9 mouse cellular contexts compared by ENCODE assay signal in genomic region chr10:3831597-3832351, GRCm38 (mm10).
A peak's percentile ranks its signal among the peaks of the same experiment; 100 is the strongest.
DNase-seq lines count a peak whose midpoint lies in the region; ATAC-seq and TF ChIP-seq lines count a peak whose summit lies in the region.
"Had no signal": no experiment of that assay in that cellular context is flagged by ENCODE, and none has a peak within 500 bp of the region (broad histone marks: within the 10 kb centered on the region; RNA-seq: fewer than 3 reads in every experiment).

No protein-coding gene starts in this region.

- H3K27ac ChIP-seq in kidney, adult 2 months (ENCODE audit: insufficient read depth, low read depth, low read length): no peak overlapping the region
- peak overlapping the region; percentile 26; the same call in 1 of the 2 replicates for H3K27ac ChIP-seq in lung, postnatal 0 days (ENCODE audit: low read length)
- no peak overlapping the region; the same call in 1 of the 2 replicates for H3K27ac ChIP-seq in midbrain, embryonic 10.5 days (replicated peaks)

- H3K4me1 ChIP-seq in kidney, adult 2 months (ENCODE audit: control insufficient read depth, insufficient read depth, low read length): 0 out of 2 replicates have a peak, but pooled peaks cover 3% of the 10 kb centered on the region
- H3K4me1 ChIP-seq in lung, postnatal 0 days (ENCODE audit: insufficient read depth, low read depth, low read length): peaks cover 3% of the 10 kb centered on the region
- H3K4me1 ChIP-seq in midbrain, embryonic 10.5 days: peaks cover 14% of the 10 kb centered on the region

- TF ChIP-seq POLR2A in kidney, adult 2 months (IDR thresholded peaks at IDR 0.05; ENCODE audit: low read depth, low read length): no peak

- no peak overlapping the region for H3K4me2 ChIP-seq in lung, postnatal 0 days (replicated peaks; ENCODE audit: low read depth, low read length)

- TF ChIP-seq CTCF in kidney, adult 2 months (conservative IDR thresholded peaks at IDR 0.05; ENCODE audit: insufficient read depth, insufficient read length, low read depth, low read length): no peak
- no peak for TF ChIP-seq CTCF in lung, postnatal 0 days (IDR thresholded peaks at IDR 0.05)

- TF ChIP-seq EP300 in lung, postnatal 0 days (IDR thresholded peaks at IDR 0.05): peak; percentile 87

- H3K9ac ChIP-seq in lung, postnatal 0 days (replicated peaks; ENCODE audit: low read depth): no peak overlapping the region

- WGBS in kidney, adult 2 months: 49% methylated on average over 11 of the region's 11 CpGs
- WGBS in lung, postnatal 0 days: 56% methylated on average over 11 of the region's 11 CpGs
- WGBS in midbrain, embryonic 10.5 days: 87% methylated on average over 11 of the region's 11 CpGs

- no peak overlapping the region for H3K4me3 ChIP-seq in kidney, adult 2 months (ENCODE audit: insufficient read depth, low read depth, low read length)
- H3K4me3 ChIP-seq in lung, postnatal 0 days (ENCODE audit: low read depth, low read length): no peak overlapping the region
- no peak overlapping the region for H3K4me3 ChIP-seq in midbrain, embryonic 10.5 days

- H3K9me3 ChIP-seq in lung, postnatal 0 days (ENCODE audit: low read length): no peaks in the 10 kb centered on the region
- H3K9me3 ChIP-seq in midbrain, embryonic 10.5 days (replicated peaks): no peaks in the 10 kb centered on the region

- ATAC-seq in lung, postnatal 0 days: peak; percentile 90
- ATAC-seq in cerebellum, adult (ENCODE audit: insufficient number of reproducible peaks, low FRiP score, low TSS enrichment): no peak
- no peak for ATAC-seq in erythroblast, adult 5-6 weeks (replicated peaks; ENCODE audit: low FRiP score, poor library complexity, severe bottlenecking)

- DNase-seq in adrenal gland, adult (ENCODE audit: inconsistent age in 2 of 2, low spot score in 1 of 2): peak; percentile 25 to 46
- DNase-seq in adrenal gland, adult 18-20 months (ENCODE audit: low spot score in 2 of 2): no peak
- DNase-seq in adrenal gland, postnatal 36 days: peak; percentile 19 to 40
- peak; percentile 68 for DNase-seq in kidney, adult 2 months
- peak; percentile 81 for DNase-seq in lung, postnatal 0 days (ENCODE audit: low spot score)
- no peak for DNase-seq in midbrain, embryonic 10.5 days (ENCODE audit: low spot score)
- DNase-seq: right cerebral cortex, postnatal 25 days had no signal

- no peaks in the 10 kb centered on the region for H3K36me3 ChIP-seq in kidney, adult 2 months (ENCODE audit: control insufficient read depth, insufficient read depth, low read length)
- no peaks in the 10 kb centered on the region for H3K36me3 ChIP-seq in lung, postnatal 0 days (ENCODE audit: insufficient read depth, low read length)
- H3K36me3 ChIP-seq in midbrain, embryonic 10.5 days: no peaks in the 10 kb centered on the region

- H3K27me3 ChIP-seq in kidney, adult 2 months (replicated peaks; ENCODE audit: control insufficient read depth, insufficient read depth, low read length): no peaks in the 10 kb centered on the region
- no peaks in the 10 kb centered on the region for H3K27me3 ChIP-seq in lung, postnatal 0 days (replicated peaks; ENCODE audit: insufficient read depth, low read length)
- H3K27me3 ChIP-seq in midbrain, embryonic 10.5 days (ENCODE audit: low read depth, poor library complexity, severe bottlenecking): no peaks in the 10 kb centered on the region

Comparison
In these comparisons a context has a peak if more than half of its experiments do, and no peak if none do; other contexts are left out.
1. DNase-seq: peak in adrenal gland, adult (2 of 2), adrenal gland, postnatal 36 days (2 of 2), kidney, adult 2 months (single experiment) and lung, postnatal 0 days (single experiment); none in adrenal gland, adult 18-20 months (0 of 2) and midbrain, embryonic 10.5 days (single experiment).